Mouse (Mus musculus) CH12.LX (cell line): ENCODE results near the gene Bora. TPM values are rescaled to one million over a fixed set of nuclear protein-coding genes. Genes with fewer than 3 reads are reported as not detected.

Experiments
- DNase-seq: peaks from one replicate; pipeline ENCODE4 v3.0.0-alpha.2; 2013; ENCODE audit errors: extremely low read depth
- H3K27ac ChIP-seq: 2 replicates; pipeline ENCODE4 v1.5.1; 2012; ENCODE audit warnings: low read depth, mild to moderate bottlenecking, control low read depth, moderate library complexity; ENCODE audit not compliant: insufficient read depth
- H3K27me3 ChIP-seq: replicated peaks from 2 replicates; pipeline ENCODE3; 2012; ENCODE audit warnings: inconsistent platforms
- H3K36me3 ChIP-seq, 2 experiments: replicated peaks in 1 of 2; 2 replicates each; pipeline versions ENCODE3 to v1.6.1; 2012; ENCODE audit warnings: inconsistent platforms in 1 of 2, low read length in 1 of 2, mild to moderate bottlenecking in 1 of 2, mixed read lengths in 1 of 2, moderate library complexity in 1 of 2; ENCODE audit not compliant: control insufficient read depth in 1 of 2, insufficient read depth in 1 of 2
- H3K4me1 ChIP-seq, 2 experiments: 2 replicates each; pipeline ENCODE4 v1.6.1; 2012; ENCODE audit warnings: inconsistent platforms in 1 of 2, moderate library complexity in 1 of 2; ENCODE audit not compliant: insufficient read depth in 2 of 2, control insufficient read depth in 1 of 2
- H3K4me2 ChIP-seq: 2 replicates; pipeline ENCODE4 v1.6.1; 2012; ENCODE audit warnings: low read depth, mild to moderate bottlenecking, control low read depth; ENCODE audit not compliant: poor library complexity, insufficient read depth, severe bottlenecking
- H3K4me3 ChIP-seq, 3 experiments: fragments of 150-350 bp in 1 of 3; sonication (generic) in 1 of 3; replicated peaks in 1 of 3; 2 replicates each; pipeline versions ENCODE3 to v1.5.1; 2011 to 2012; ENCODE audit warnings: low read depth in 2 of 3, low read length in 2 of 3, mild to moderate bottlenecking in 2 of 3, moderate library complexity in 2 of 3, control low read depth in 1 of 3, improper control_type of control experiment in 1 of 3, inconsistent platforms in 1 of 3, mixed read lengths in 1 of 3; ENCODE audit not compliant: poor library complexity in 1 of 3
- H3K79me2 ChIP-seq: replicated peaks from 2 replicates; pipeline ENCODE4 v1.6.1; 2012; ENCODE audit warnings: mild to moderate bottlenecking, moderate library complexity; ENCODE audit not compliant: control insufficient read depth, poor library complexity, insufficient read depth, severe bottlenecking; ENCODE audit errors: extremely low read depth
- H3K9ac ChIP-seq: 2 replicates; pipeline ENCODE4 v1.6.1; 2012; ENCODE audit warnings: low read depth, mild to moderate bottlenecking, control low read depth, moderate library complexity; ENCODE audit not compliant: insufficient read depth
- H3K9me3 ChIP-seq: replicated peaks from 2 replicates; pipeline ENCODE3; 2012; ENCODE audit warnings: low read length, inconsistent platforms, mixed read lengths
- CHD1 ChIP-seq: IDR thresholded peaks from 2 replicates; pipeline ENCODE4 v1.6.1; 2012; ENCODE audit warnings: low read depth, low read length, improper control_type of control experiment, inconsistent platforms
- CTCF ChIP-seq, 2 experiments: IDR thresholded peaks in 1 of 2; conservative IDR thresholded peaks in 1 of 2; 2 replicates each; pipeline ENCODE4 v1.5.1; 2011 to 2012; ENCODE audit warnings: low read depth in 2 of 2, low read length in 2 of 2, improper control_type of control experiment in 1 of 2, inconsistent platforms in 1 of 2, mild to moderate bottlenecking in 1 of 2, moderate library complexity in 1 of 2
- ELF1 ChIP-seq: IDR thresholded peaks from 2 replicates; pipeline ENCODE4 v1.6.1; 2014; ENCODE audit warnings: low read depth, mild to moderate bottlenecking, inconsistent platforms, low read length, improper control_type of control experiment
- ETS1 ChIP-seq: conservative IDR thresholded peaks from 2 replicates; pipeline ENCODE4 v1.6.1; 2012; ENCODE audit warnings: low read depth, mild to moderate bottlenecking, inconsistent platforms, low read length, improper control_type of control experiment, moderate library complexity
- GABPA ChIP-seq: IDR thresholded peaks from 2 replicates; pipeline ENCODE4 v1.6.1; 2012; ENCODE audit warnings: low read depth, low read length, improper control_type of control experiment, inconsistent platforms; ENCODE audit not compliant: insufficient replicate concordance
- HCFC1 ChIP-seq: IDR thresholded peaks from 2 replicates; pipeline ENCODE4 v1.6.1; 2012; ENCODE audit warnings: low read depth, mild to moderate bottlenecking, inconsistent platforms, low read length, improper control_type of control experiment
- KAT2A ChIP-seq: IDR thresholded peaks from 2 replicates; pipeline ENCODE4 v1.6.1; 2012; ENCODE audit warnings: low read length, improper control_type of control experiment, inconsistent platforms; ENCODE audit not compliant: insufficient replicate concordance
- MAFK ChIP-seq: IDR thresholded peaks from 2 replicates; pipeline ENCODE4 v1.6.1; 2011; ENCODE audit warnings: low read length, improper control_type of control experiment; ENCODE audit not compliant: insufficient replicate concordance
- MAX ChIP-seq: IDR thresholded peaks from 2 replicates; pipeline ENCODE4 v1.6.1; 2011; ENCODE audit warnings: low read length, improper control_type of control experiment
- MEF2A ChIP-seq: IDR thresholded peaks from 2 replicates; pipeline ENCODE4 v1.6.1; 2014; ENCODE audit warnings: low read depth, mild to moderate bottlenecking, inconsistent platforms, low read length, improper control_type of control experiment, borderline replicate concordance
- MXI1 ChIP-seq: IDR thresholded peaks from 2 replicates; pipeline ENCODE4 v1.6.1; 2011; ENCODE audit warnings: mild to moderate bottlenecking, low read depth, low read length, improper control_type of control experiment
- NELFE ChIP-seq: IDR thresholded peaks from 2 replicates; pipeline ENCODE4 v1.6.1; 2011; ENCODE audit warnings: low read depth, low read length, improper control_type of control experiment
- NRF1 ChIP-seq: IDR thresholded peaks from 2 replicates; pipeline ENCODE4 v1.6.1; 2014; ENCODE audit warnings: low read depth, mild to moderate bottlenecking, inconsistent platforms, low read length, improper control_type of control experiment, moderate library complexity
- PAX5 ChIP-seq: IDR thresholded peaks from 2 replicates; pipeline ENCODE4 v1.6.1; 2012; ENCODE audit warnings: low read length, inconsistent platforms, mixed read lengths
- POLR2A ChIP-seq: IDR thresholded peaks from 2 replicates; pipeline ENCODE4 v1.6.1; 2011; ENCODE audit warnings: low read depth, mild to moderate bottlenecking, improper control_type of control experiment, low read length
- RCOR1 ChIP-seq: conservative IDR thresholded peaks from 2 replicates; pipeline ENCODE4 v1.6.1; 2012; ENCODE audit warnings: low read depth, mild to moderate bottlenecking, inconsistent platforms, low read length, improper control_type of control experiment
- SMC3 ChIP-seq: IDR thresholded peaks from 2 replicates; pipeline ENCODE4 v1.6.1; 2011; ENCODE audit warnings: low read depth, low read length, improper control_type of control experiment
- USF1 ChIP-seq: IDR thresholded peaks from 2 replicates; pipeline ENCODE4 v1.6.1; 2014; ENCODE audit warnings: low read depth, mild to moderate bottlenecking, inconsistent platforms, low read length, improper control_type of control experiment
- USF2 ChIP-seq: conservative IDR thresholded peaks from 2 replicates; pipeline ENCODE4 v1.6.1; 2011; ENCODE audit warnings: low read depth, low read length, improper control_type of control experiment
- ZMIZ1 ChIP-seq: IDR thresholded peaks from 2 replicates; pipeline ENCODE4 v1.6.1; 2012; ENCODE audit warnings: low read depth, mild to moderate bottlenecking, inconsistent platforms, low read length, improper control_type of control experiment
- ZNF384 ChIP-seq: IDR thresholded peaks from 2 replicates; pipeline ENCODE4 v1.6.1; 2012; ENCODE audit warnings: low read depth, low read length, improper control_type of control experiment, inconsistent platforms
- dilution Hi-C: fragments of 300-500 bp; cut with MboI; formaldehyde crosslinking; loops from 2 replicates; pipeline ENCODE4 v1.14.3; 2020; ENCODE audit warnings: low sequenced_read_pairs; ENCODE audit not compliant: extremely low pct_unique_long_range_greater_than_20kb, extremely low pct_ligation_motif_present
- in situ Hi-C: fragments of 300-500 bp; cut with MboI; formaldehyde crosslinking; loops from 3 replicates; pipeline ENCODE4 v1.14.3; 2019; ENCODE audit warnings: low sequenced_read_pairs, low pct_ligation_motif_present, low pct_unique_long_range_greater_than_20kb, mixed read lengths
- polyA plus RNA-seq: library from polyadenylated mRNA; unstranded; fragments of >175 nt; gene quantifications from 2 replicates; pipeline ENCODE4 v1.2.1, GENCODE M21; 2012; ENCODE audit warnings: low read depth; ENCODE audit not compliant: insufficient read length
- total RNA-seq, 2 experiments: library from RNA; depleted of rRNA; stranded (reverse); fragments of 300-350 nt in 1 of 2; fragments of >200 nt in 1 of 2; gene quantifications; 2 replicates each; pipeline ENCODE4 v1.2.3; 2012 to 2014

Gene Bora
- total and polyA plus RNA-seq, 3 experiments: 27.9 to 49.3 (median 44.7) TPM

DNA sequence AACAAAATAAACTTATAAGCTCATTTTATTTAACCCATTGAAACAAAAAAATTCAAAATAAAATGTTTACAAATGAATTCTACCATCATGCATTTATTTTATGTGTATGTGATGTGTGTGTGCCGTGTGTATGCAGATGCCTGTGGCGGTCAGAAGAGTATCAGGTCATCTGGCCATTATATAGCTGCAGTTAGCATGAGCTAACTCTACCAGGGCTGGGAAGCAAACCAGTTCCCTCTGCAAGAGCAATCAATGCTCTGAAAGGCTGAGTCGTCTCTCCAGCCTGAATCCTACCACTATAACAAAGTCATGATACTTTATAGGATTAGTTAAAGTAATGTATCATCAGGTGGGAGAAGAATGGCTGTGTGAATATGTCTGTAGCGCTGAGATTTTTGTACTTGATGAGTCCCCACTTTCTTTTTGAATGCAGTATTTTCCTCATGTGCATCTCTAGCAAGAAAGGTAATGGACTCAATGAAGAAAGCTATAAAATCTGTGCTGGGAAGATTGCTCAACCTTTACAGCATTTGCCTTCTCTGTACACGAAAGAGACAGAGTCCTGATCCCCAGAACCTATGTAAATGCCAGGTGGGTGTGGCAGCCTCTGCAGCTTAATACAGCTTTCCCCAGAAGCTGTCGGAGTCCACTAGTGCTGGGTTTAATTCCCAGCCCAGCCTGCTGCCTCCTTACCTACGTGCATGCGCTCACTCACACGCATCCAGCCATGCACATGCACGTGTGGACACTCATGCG lies 75.7 kb downstream of the Bora start:
- DNase-seq: no peak
- no peaks in the 10 kb centered on the region for H3K9me3 ChIP-seq
- H3K79me2 ChIP-seq: 0 out of 2 replicates have a peak, but pooled peaks cover 1% of the 10 kb centered on the region
- H3K27ac ChIP-seq: no peak overlapping the region
- no peak overlapping the region for H3K4me2 ChIP-seq
- in situ Hi-C loops (no loop called here), dilution Hi-C loops (no loop called here)
- TF ChIP-seq MAFK (no peak), GABPA (no peak), ELF1 (no peak), MEF2A (no peak), ZNF384 (no peak), NELFE (no peak), MAX (no peak), POLR2A (no peak), HCFC1 (no peak), CTCF (conservative IDR thresholded peaks at IDR 0.05 in 1 of 2, IDR thresholded peaks at IDR 0.05 in 1 of 2; ENCODE audit: low read depth in 2 of 2, low read length in 2 of 2) (no peak)
- no peaks in the 10 kb centered on the region for H3K4me1 ChIP-seq
- no peaks in the 10 kb centered on the region for H3K27me3 ChIP-seq
- H3K4me3 ChIP-seq: no peak overlapping the region
- H3K9ac ChIP-seq: no peak overlapping the region
- peaks cover 21 to 59% of the 10 kb centered on the region in 2 experiments for H3K36me3 ChIP-seq

DNA sequence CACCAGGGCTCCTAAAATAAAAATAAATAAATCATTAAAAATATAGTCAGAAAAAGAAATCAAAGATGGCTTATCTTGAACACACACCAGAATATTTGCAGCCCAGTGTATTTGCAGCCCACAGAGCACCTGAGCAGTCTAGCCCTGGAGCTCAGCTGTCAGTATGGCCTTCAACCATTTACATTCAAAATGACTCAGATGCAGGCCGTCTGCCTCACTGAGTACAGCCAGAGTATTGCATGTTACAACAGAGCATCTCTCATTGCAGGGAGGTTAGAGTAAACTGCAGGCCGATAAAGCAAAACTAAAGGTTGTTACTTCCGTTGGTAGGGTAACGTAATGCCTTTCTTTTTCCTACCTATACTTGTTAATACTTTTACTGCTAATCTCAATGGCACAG lies 78.1 kb downstream of the Bora start:
- DNase-seq: no peak
- no peaks in the 10 kb centered on the region for H3K9me3 ChIP-seq
- no peak overlapping the region for H3K4me3 ChIP-seq
- TF ChIP-seq NRF1 (no peak), SMC3 (no peak), USF1 (no peak), ETS1 (no peak), MXI1 (no peak), GABPA (no peak), MAFK (no peak), PAX5 (no peak), MEF2A (no peak), ZNF384 (no peak), ZMIZ1 (no peak), CHD1 (no peak), HCFC1 (no peak), NELFE (no peak), RCOR1 (no peak), ELF1 (no peak), KAT2A (no peak), POLR2A (no peak), USF2 (no peak)
- in situ Hi-C loops: no loop called here
- peaks cover 16 to 44% of the 10 kb centered on the region in 2 experiments for H3K36me3 ChIP-seq
- no peaks in the 10 kb centered on the region for H3K27me3 ChIP-seq
- no peak overlapping the region for H3K9ac ChIP-seq
- no peak overlapping the region for H3K4me2 ChIP-seq
- H3K79me2 ChIP-seq: no peaks in the 10 kb centered on the region
- no peaks in the 10 kb centered on the region for H3K4me1 ChIP-seq
- no peak overlapping the region for H3K27ac ChIP-seq
- dilution Hi-C loops: no loop called here

Other genes starting within 250 kb of the Bora start
- 42.9 and 57.6 TPM in 2 replicates for gene Rpl36a-ps1, start 51.9 kb upstream of the Bora start, total RNA-seq (2012; rRNA removed)
- gene Rpl36a-ps1, start 51.9 kb upstream of the Bora start, total RNA-seq (2014; rRNA removed): 73.7 and 82.6 TPM in 2 replicates
- gene Rpl36a-ps1, start 51.9 kb upstream of the Bora start, polyA plus RNA-seq: 5.7 and 6.2 TPM in 2 replicates
- 24.4 and 26.2 TPM in 2 replicates for gene Mzt1, start 88 bp upstream of the Bora start, total RNA-seq (2012; rRNA removed)
- 127 and 132 TPM in 2 replicates for gene Mzt1, start 88 bp upstream of the Bora start, total RNA-seq (2014; rRNA removed)
- gene Mzt1, start 88 bp upstream of the Bora start, polyA plus RNA-seq: 36.7 and 41.0 TPM in 2 replicates
- gene Pibf1, start 53.2 kb downstream of the Bora start, total RNA-seq (2012; rRNA removed): 13.9 and 17.7 TPM in 2 replicates
- gene Pibf1, start 53.2 kb downstream of the Bora start, total RNA-seq (2014; rRNA removed): 24.7 and 29.2 TPM in 2 replicates
- 11.8 and 12.8 TPM in 2 replicates for gene Pibf1, start 53.2 kb downstream of the Bora start, polyA plus RNA-seq
- gene Dis3, start 53.5 kb downstream of the Bora start, total RNA-seq (2012; rRNA removed): 33.9 and 47.4 TPM in 2 replicates
- gene Dis3, start 53.5 kb downstream of the Bora start, total RNA-seq (2014; rRNA removed): 69.4 and 78.5 TPM in 2 replicates
- 92.6 and 98.9 TPM in 2 replicates for gene Dis3, start 53.5 kb downstream of the Bora start, polyA plus RNA-seq